Mouse (Mus musculus): ENCODE results near the gene Sgtb. TPM values are rescaled to one million over a fixed set of nuclear protein-coding genes. Genes with fewer than 3 reads are reported as not detected.

The Sgtb gene
- 1.5 and 1.6 TPM in 2 replicates for polyA plus RNA-seq (2012; rRNA removed)

- DNase-seq (ENCODE audit: low read depth): no peak
Observed at GRCm38 (mm10) chr13:104109288-104109815, at the start of gene Sgtb, which contains the start of gene Nln. Gene Sgtb (plus strand): TSS chr13:104109741. Gene Nln (minus strand): TSS chr13:104109614.

DNA sequence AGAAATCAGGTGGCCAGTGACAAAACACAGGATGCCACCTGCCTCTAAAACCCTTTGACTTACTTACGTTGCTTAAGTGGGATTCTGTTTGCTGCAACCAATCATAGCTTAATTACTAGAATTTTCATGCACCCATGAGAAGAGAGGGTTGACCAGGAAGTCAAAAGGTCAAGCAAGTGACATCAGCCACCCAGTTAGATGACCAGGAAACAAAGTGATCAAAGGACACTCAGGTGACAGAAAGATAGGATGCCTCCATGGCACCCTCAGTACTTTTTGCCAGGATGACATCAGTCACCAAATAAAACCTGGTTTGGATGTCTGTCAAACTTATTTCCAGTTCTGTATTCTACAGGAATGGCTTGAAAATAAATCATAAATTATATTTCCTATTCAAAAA is 49.3 kb upstream of the Sgtb start:
- DNase-seq (ENCODE audit: low read depth): no peak

DNA sequence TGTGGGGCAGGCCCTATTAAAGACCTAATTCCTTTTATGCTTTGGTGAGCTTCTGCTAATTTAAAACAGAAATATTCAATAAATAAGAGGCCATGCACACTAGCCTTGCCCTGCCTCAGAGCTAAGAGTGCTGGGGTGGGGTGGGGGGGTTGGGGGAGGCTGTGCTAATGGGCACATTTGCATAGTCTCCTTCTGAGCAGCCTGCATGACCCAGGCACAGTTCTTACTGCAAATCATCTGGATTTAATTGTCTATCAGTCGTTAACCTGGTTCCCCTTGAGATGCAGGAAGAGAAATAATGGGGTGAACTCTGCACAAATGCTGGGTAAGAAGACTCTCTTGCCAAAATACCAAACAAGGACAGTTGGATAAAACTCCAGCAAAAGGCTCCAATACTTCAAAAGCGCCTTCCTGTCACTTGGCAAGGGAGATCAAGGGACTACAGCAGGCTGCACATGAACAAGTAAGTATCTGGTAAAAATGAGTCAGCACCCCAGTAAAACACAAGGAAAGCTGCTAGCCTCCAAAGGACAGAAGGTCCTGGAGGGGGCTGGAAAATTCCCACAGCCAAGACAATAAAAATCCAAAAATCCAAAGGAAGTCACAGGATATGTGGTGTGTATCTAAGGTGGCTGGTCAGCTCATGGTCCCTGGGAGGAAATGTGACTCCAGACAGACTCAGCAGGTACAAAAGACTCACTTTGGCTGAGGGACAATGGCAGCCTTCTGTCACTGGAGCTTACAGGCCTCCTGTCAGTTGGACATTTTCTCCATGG is 47.4 kb upstream of the Sgtb start:
- no peak for DNase-seq (ENCODE audit: low read depth)

- DNase-seq (ENCODE audit: low read depth): no peak
Observed at GRCm38 (mm10) chr13:104063061-104063460, 46.5 kb upstream of the Sgtb start.

- no peak for DNase-seq (ENCODE audit: low read depth)
Observed at GRCm38 (mm10) chr13:104065649-104066347, 43.7 kb upstream of the Sgtb start.

GRCm38 (mm10) chr13:104069216-104069615 is 40.3 kb upstream of the Sgtb start:
- DNase-seq (ENCODE audit: low read depth): no peak

GRCm38 (mm10) chr13:104070703-104071102 is 38.8 kb upstream of the Sgtb start:
- no peak for DNase-seq (ENCODE audit: low read depth)

DNA sequence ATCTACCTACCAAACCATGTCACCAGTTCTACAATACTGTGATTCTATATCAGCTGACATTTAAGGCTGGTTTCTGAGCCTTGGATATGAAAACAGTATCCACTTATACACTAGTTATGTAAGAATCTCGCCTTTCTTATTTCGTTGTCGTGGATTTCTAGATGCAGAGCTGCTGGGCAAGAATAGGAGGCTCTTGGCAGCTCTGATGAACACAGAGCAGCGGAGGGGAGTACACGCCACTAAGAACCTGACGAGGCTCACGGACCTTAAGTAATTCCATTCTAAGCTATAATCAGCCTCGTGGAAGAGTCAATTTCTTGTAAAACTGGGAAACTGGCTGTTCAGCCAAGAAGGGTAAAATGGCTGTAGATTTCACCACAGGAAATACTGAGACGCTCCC is 37.2 kb upstream of the Sgtb start:
- no peak for DNase-seq (ENCODE audit: low read depth)

DNA sequence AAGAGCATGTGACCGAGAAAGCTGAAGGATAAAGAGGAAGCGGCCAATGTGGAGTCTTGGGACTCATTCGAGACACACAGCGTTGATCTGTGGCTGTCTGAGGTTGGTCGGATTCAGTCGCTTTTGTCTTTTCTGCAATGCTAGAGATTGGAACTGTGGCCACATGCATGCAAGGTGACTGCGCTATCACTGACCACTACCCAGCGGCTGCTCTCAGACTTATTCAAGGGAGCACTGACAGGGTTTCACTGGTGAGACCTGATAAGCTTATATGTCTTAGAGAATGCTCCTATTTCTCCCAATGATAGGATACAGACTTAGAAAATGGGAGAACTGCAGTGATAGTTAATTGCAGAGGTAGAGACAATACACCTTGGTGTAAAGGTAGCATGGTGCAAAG is 35.3 kb upstream of the Sgtb start:
- DNase-seq (ENCODE audit: low read depth): no peak

- no peak for DNase-seq (ENCODE audit: low read depth)
Observed at GRCm38 (mm10) chr13:104074731-104075130, 34.8 kb upstream of the Sgtb start.

DNA sequence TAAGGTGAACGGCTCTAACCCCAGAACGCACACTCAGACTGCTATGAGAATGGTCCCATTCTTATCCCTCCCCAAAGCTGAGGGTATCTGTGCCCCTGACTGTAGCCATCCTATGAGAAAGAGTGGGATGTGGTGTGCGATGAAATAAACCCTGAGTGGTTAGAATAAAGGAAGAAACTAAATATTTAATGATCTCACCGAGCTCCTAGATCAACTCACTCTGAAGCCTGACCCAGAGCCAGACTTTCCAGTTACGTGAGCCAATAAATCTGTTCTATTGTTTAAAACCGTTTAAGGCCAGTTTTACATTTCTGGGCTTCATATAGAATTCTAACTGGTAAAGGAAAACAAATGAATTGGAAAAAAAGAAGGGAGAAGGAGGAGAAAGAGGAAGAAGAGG is 32.5 kb upstream of the Sgtb start:
- no peak for DNase-seq (ENCODE audit: low read depth)

DNA sequence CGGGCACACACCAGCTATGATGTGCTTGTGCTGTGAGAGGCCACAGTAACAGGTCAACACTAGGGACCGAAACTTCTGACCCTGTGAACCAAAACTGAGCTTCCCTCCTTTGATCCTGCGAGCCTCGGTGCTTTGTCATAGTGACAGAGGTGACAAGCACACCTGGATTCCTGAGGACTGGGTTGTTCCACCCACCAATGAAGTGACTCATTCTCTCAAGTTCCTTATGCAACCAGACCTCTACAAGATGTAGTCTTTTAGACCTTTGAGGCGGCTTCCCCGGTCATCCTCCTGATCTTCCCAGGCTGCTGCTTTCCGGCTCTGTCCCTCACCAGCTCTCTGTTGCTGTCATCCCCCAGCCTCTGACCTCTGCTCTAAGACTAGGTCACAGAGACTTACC is 27.0 kb upstream of the Sgtb start:
- DNase-seq (ENCODE audit: low read depth): no peak

GRCm38 (mm10) chr13:104084600-104084999 is 24.9 kb upstream of the Sgtb start:
- no peak for DNase-seq (ENCODE audit: low read depth)

DNA sequence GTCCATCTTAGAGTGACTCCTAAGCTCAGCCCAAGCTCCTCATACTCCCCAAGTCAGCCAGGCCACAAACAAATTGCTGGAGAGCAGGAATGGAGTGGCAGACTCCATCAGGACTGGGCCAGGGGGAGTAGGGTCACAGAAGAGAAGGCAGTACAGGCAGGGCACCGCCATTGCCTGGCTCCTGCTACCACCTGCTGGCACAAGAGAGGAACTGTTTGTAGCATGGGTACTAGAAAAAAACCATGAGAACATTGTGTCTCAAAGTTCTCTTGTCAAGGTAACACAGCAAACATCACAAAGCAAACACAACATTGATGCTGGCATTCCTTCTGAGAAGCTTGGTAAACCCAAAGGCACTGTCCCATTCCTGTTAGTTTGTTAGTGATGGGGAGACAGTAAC is 20.2 kb upstream of the Sgtb start:
- no peak for DNase-seq (ENCODE audit: low read depth)

- DNase-seq (ENCODE audit: low read depth): no peak
Observed at GRCm38 (mm10) chr13:104091734-104092133, 17.8 kb upstream of the Sgtb start.

- no peak for DNase-seq (ENCODE audit: low read depth)
Observed at GRCm38 (mm10) chr13:104094531-104095385, 14.8 kb upstream of the Sgtb start.

GRCm38 (mm10) chr13:104095955-104096354 is 13.6 kb upstream of the Sgtb start:
- DNase-seq (ENCODE audit: low read depth): no peak

DNA sequence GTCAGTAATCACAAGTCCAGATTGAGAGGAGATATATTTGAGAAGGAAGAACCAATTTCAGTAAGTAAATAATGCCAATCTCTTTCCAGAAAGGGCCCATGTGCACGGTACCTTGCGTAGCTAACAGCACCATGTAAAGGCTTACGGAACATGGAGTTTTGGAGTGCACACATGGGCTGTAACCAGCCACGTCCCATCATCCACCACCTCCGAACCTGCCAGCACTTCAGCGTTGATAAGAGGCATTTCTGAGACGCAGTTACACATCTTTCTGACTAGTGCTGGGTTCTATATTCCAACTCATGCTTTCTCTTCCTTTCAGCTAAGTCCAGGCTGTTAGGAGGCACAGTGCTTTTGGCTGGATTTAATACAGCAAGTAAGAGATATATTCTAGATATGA is 12.4 kb upstream of the Sgtb start:
- no peak for DNase-seq (ENCODE audit: low read depth)

GRCm38 (mm10) chr13:104100416-104100815 is 9.1 kb upstream of the Sgtb start:
- no peak for DNase-seq (ENCODE audit: low read depth)

DNA sequence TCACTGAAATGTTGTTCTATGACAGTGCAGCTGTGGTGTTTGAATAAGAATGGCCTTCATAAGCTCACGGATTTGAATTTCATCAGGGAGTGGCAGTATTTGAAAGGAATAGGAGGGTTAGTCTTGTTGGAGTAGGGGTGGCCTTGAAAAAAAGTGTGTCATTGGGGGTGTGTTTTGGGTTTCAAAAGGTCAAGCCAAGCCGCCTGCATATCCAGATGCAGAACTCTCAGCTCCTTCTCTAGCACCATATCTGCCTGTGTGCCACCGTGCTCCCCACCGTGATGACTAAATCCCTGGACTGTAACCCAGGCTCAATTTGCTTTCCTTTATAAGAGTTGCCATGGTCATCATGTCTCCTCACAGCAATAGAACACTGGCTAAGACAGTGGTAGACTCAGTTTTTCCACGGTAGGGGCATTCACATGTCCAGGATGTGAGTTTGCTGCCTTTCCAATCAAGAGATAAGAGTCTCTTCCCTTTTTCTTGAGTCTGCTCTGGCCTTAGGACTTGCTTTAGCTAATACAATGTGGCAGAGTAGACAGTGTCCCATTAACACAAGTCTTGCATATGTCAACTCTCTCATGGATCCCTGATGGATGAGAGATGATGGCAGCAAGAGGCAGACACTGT is 7.8 kb upstream of the Sgtb start:
- DNase-seq (ENCODE audit: low read depth): no peak

DNA sequence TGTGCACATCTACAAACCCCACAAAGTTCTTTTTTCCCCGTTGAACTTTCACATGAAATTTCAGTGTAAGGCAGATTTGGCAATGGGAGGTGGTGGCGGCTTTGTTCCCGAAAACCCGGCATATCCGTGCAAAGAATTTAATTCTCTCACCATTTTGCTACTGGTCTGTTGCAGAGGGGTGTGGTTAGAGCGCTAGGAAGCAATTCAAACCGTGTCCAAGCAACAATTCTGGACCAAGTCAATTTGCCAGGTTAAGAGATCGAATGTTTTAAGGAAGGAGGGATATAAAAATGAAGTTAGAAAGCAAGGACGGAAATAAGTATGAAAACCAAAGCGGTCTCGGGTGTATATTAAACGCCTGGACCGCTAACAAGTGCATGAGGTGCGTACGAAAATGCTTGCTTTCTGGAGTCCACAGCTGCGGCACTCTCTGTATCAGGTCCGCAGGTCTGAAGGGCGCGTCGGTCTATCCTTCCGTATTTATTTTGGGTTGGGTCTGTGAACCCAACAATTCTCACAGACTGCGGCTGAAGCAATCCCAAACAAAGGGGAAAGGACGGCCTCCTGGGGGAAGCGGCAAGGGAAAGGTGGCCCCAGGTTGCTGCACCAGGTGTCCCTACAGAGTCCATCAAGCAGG is 772 bp upstream of the Sgtb start:
- DNase-seq (ENCODE audit: low read depth): no peak
